Mouse (Mus musculus) T-helper 2 cell (primary cell): ENCODE measurements around the gene Hoxa3.

Source experiments
- in situ Hi-C: fragments of 300-600 bp; cut with MboI, MseI; formaldehyde crosslinking; loops from one replicate; pipeline ENCODE4 v1.15.1; 2025; ENCODE audit warnings: high pct_unique_total_duplicates

Hoxa3 gene

DNA sequence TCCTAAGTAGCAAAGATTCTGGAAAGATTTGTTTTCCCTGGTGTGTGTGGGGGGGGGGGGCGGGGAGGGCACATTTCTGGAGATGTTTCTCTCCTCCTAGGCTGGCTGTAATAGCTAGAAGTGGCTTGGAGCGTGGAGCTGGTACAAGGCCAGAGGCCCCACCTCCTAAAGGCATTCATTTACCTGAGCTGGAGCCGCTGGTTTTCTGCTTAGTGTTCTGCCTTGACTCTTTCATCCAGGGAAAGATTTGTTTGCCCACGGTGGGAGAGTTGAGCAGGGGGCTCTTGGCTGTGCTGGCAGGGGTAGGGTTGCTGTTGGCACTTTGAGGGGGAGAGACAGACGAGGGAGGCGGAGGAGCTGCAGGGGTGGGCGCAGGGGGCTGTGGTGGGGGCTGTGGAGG lies 41.2 kb downstream of the Hoxa3 start:
- in situ Hi-C loops, result no loop called here

DNA sequence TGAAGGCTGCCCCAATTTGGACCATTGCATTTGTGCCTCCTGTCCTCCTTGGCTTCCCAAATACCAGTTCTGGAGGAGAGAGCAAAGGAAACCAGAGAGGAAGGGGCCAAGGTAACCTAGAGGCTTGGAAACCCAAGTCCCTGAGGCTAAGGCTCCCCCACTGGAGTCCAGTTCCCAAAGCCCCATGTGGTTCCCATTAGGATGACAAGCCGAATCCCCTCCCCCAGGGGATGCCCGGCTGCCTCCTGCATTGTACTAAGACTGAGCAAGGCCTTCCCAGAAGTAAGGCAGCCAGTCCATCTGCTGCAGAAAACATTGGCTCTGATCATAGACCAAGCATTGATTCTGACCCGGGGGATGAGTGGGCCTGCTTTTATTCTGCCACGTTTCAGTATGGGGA lies 41.8 kb downstream of the Hoxa3 start:
- in situ Hi-C loops, result no loop called here

GRCm38 (mm10) chr6:52170898-52171223 lies 42.3 kb downstream of the Hoxa3 start:
- in situ Hi-C loops, result no loop called here

DNA sequence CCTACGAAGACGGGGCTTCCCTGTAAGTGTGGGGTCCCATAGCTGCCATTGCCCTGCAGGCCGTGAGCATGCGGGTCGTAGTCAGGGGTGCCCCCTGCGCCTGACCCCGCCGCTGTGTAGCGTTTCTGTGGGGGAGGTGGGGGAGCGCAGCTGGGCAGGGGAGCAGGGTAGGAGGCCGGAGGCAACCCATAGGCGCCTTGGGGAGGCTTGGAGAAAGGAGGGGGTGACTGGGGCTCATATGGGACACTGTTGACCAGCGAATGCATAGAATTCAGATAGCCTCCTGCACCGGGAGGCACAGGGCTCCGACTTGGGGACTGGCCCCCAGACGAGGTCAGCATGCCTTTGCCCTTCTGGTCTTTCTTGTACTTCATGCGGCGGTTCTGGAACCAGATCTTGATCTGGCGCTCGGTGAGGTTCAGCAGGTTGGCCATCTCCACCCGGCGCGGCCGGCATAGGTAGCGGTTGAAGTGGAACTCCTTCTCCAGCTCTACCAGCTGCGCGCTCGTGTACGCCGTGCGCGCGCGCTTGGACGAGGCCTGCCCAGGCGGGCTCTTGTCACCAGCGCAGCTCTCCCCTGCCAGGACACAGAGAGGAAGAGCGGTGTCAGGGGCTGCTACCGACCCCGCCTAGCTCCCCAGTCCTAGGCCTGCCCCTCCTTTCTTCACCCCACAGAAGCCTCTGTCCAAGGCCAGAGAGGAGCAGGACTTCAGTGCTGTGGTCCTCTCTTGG lies 42.8 kb downstream of the Hoxa3 start:
- in situ Hi-C loops, result no loop called here

- in situ Hi-C loops, result no loop called here
Observed at GRCm38 (mm10) chr6:52169499-52170165, 43.5 kb downstream of the Hoxa3 start.

- in situ Hi-C loops, result no loop called here
Observed at GRCm38 (mm10) chr6:52168191-52169055, 44.7 kb downstream of the Hoxa3 start.

DNA sequence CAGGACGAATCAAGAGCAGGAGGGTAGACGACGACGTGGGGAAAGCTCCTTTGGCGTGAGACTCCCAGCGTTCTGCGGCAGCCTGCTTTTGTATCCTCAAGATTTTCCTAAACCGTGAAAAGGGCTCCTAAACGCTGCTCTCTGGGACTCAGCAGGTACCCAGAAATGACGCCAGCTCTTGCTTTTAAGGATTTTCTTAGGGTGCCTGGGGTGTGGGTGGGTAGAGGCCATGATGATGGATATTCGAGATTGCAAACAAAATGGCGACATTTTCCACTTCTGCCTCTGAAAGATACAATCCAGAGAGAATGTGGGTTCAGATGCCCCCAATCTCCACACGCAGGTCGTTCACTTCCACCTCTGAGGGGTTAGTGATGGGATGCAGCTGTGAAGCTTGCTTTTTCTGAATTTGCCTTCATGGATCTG lies 45.4 kb downstream of the Hoxa3 start:
- in situ Hi-C loops, result no loop called here

DNA sequence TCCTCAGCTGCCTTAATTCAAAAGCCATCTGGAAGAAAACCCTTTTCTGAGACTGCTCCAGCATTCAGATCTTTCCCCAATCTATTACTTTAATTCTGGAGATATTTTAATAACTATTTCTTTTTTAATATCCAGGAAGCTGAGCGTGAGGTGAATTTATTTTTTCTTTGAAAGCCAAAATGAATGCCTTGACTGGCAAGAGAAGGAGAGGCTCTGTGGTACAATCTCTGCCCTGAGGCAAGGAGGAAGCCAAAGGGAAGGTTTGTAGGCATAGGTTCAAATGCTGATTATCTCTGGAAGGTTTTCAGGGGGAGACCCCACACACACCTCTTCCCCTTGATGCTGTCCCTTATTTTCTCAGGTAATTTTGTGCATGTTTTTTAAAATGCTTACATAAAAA lies 46.0 kb downstream of the Hoxa3 start:
- in situ Hi-C loops, result no loop called here

GRCm38 (mm10) chr6:52166431-52167077 lies 46.6 kb downstream of the Hoxa3 start:
- in situ Hi-C loops, result no loop called here

GRCm38 (mm10) chr6:52165441-52166370 lies 47.4 kb downstream of the Hoxa3 start:
- in situ Hi-C loops, result no loop called here

DNA sequence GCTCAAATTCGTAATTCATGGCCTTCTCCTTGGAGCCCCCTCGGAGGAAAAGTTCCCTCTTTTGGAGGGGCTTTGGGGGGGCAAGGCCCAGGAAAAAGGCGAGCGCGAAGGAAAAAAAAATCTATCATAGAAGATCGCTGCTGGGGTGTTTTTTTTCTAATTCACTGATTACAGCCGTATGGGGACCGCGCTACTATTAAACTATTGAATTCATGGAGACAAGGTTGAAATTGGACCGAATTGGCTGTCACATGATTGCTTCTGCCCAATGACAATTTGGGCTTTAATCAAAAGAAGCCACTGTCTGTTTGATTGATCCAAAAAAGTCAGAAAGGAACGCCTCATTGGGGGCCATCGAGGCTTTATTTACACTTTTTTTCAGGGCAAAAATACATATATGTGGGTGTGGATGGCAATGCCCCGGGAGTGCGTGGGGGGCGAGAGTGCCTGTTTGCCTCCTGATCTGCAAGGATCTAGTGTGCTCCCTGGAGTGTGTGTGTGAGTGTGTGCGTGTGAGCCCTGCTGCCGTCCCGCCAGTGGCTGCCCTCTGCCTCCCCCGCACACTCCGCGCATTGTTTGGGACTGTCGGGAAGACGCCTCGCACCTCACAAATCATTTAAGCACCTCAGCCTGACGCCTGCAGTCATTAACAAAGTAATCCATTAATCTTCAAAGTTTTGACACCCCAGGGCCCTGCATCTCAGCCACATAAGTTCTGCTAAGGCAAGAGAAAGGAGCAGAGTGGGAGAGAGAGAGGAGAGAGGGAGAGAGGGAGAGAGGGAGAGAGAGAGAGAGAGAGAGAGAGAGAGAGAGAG lies 48.3 kb downstream of the Hoxa3 start, which contains the start of gene Hoxa2:
Gene Hoxa2, minus strand, starts transcription at position 206 of the 815 bp plus-strand sequence.
- in situ Hi-C loops, result no loop called here

DNA sequence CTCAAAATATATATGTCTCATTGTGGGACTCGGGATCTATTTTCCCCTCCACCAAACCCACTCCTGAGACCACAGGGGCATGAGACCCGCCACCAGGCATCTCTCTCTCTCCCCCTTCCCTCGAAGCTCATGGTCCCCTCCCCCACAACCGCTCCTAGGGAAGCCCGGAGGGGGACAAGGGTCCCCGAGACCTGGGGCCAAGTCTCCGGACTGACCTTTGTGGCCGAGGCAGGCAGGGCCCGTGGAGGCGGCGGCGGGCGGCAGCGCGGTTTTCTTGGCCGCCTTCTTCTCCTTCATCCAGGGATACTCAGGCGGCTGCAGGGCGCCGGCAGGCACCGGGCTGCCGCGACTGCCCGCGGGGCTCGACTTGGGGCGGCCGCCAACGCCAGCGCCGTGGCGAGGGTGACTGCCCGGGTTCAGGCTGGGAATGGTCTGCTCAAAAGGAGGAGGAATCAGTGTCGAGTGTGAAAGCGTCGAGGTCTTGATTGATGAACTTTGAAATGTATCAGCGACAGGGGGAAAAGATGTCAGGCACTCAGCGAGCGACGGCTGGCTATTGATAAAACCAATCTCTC lies 49.0 kb downstream of the Hoxa3 start:
- in situ Hi-C loops, result no loop called here

GRCm38 (mm10) chr6:52163366-52164031 lies 49.6 kb downstream of the Hoxa3 start:
- in situ Hi-C loops, result no loop called here

DNA sequence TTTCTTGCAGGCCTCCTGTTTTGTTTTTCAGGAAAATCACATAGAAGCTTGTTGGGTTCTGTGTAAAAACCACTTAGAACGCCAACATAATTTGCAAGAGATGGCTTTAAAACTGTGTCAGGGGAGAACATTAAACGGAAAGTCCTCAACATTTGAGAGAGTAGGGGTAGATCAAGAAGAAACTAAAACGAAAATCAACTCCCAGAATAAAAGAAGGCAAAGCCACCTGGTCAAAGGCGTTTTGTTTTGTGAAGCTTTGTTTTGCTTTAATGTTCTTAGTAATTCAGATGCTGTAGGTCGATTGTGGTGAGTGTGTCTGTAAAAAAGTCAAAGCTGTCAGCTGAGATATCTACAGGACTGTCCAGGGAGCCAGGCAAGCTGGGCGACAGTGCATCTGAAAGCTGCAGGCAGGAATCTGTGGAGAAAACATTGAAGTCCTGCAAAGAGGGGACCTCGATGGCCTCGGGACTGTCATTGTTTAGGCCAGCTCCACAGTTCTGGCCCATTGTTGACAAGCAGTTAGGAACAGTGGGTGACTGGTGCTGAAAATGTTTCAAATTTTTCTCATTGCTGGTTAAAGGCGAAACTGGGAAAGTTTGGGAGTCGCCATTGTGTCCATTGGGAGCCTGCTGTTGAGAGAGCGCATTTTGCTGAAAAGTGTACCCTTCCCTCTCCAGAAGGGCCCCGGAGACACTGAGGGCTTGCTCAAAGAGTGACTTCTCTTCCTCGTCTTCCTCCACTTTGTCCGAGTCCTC lies 50.3 kb downstream of the Hoxa3 start:
- in situ Hi-C loops, result no loop called here

DNA sequence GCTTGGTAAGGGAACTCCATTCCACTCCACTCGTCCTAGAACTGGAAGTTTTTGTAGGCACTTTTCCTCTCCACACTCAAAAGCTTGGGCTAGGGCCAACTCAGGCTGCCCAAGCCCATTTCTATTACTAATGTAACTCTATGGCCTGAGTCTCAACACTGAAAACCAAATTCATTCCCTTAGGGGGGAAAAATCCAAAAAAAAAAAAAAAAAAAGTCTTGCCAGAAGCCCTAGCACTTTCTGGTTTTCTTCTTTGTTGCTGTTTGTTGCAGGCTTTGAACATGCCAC lies 51.1 kb downstream of the Hoxa3 start:
- in situ Hi-C loops, result no loop called here

DNA sequence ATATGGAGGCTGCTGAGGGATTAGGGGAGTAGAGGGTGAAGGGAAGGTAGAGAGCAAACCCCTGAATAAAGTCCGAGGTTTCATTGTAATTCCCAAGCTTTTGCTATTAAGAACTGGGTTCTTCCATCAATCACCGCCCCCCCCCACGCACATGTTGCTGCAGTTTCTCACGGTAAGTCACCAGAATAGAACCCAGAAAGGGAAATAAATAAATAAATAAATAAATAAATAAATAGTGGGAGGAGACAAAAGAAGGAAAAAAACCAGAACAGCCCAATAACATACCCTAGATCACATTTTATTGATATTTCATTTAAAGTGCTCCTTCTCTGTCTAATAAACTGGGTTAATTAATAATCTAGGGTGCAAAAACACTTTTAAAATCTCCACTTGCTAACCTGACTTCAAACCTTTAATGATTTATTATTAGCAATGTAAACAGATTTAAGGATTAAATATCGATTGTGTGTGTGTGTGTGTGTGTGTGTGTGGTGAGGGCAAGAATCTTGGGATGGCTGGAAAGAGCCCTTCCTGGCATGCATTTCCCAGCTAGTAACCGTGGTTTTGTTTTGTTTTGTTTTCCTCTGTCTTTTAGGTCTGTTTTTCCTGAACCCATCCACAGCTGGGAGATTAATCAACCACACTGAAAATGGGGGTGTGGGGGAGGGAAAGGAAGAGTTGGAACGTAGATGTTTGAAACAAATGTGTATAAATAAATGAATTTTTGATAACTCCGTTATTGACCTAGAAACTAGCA lies 51.6 kb downstream of the Hoxa3 start:
- in situ Hi-C loops, result no loop called here

- in situ Hi-C loops, result no loop called here
Observed at GRCm38 (mm10) chr6:52160511-52161335, 52.4 kb downstream of the Hoxa3 start.
